Mouse (Mus musculus) liver, embryonic 14.5 days (tissue): ENCODE results near the gene Fgfr2.

Experiments used
- CTCF ChIP-seq: IDR thresholded peaks from 2 replicates; pipeline ENCODE4 v1.5.1; 2016; ENCODE audit warnings: antibody characterized with exemption, low read depth, control low read depth
- EP300 ChIP-seq: IDR thresholded peaks from 2 replicates; pipeline ENCODE4 v1.6.1; 2016; ENCODE audit warnings: antibody characterized with exemption, low read depth

- TF ChIP-seq CTCF (no peak), EP300 (no peak)
Measured at GRCm38 (mm10) chr7:130984294-130984693, 2138.9 kb downstream of the Fgfr2 start.
